Mouse (Mus musculus) liver, postnatal 0 days (tissue): ENCODE measurements around the gene Krr1. TPM values are rescaled to one million over a fixed set of nuclear protein-coding genes. Genes with fewer than 3 reads are reported as not detected.

Source experiments
- ATAC-seq: fragments of 200-750 bp; cut with Nextera tagmentation; 2 replicates; pipeline ENCODE4 v1.8.0; 2017; ENCODE audit warnings: mild to moderate bottlenecking, moderate library complexity
- DNase-seq: peaks from one replicate; pipeline ENCODE4 v3.0.0-alpha.2; 2016
- H3K27ac ChIP-seq: fragments of 300-500 bp; sonication (generic); 2 replicates; pipeline ENCODE4 v1.5.1; 2014; ENCODE audit warnings: antibody characterized with exemption, moderate library complexity, mild to moderate bottlenecking, low read depth
- H3K27me3 ChIP-seq: fragments of 300-500 bp; sonication (generic); 2 replicates; pipeline ENCODE4 v1.6.1; 2014; ENCODE audit warnings: low read length, control low read depth, mixed read lengths; ENCODE audit not compliant: insufficient read depth
- H3K36me3 ChIP-seq: fragments of 300-500 bp; sonication (generic); replicated peaks from 2 replicates; pipeline ENCODE4 v1.6.1; 2014; ENCODE audit warnings: mild to moderate bottlenecking, control low read depth, low read length, moderate library complexity, mixed read lengths; ENCODE audit not compliant: insufficient read depth
- H3K4me1 ChIP-seq: fragments of 300-500 bp; sonication (generic); 2 replicates; pipeline ENCODE4 v1.6.1; 2014; ENCODE audit warnings: antibody characterized with exemption, mild to moderate bottlenecking, control low read depth; ENCODE audit not compliant: insufficient read depth
- H3K4me2 ChIP-seq: fragments of 300-500 bp; sonication (generic); 2 replicates; pipeline ENCODE4 v1.6.1; 2014; ENCODE audit warnings: low read depth, mild to moderate bottlenecking, low read length, moderate library complexity, mixed read lengths
- H3K4me3 ChIP-seq: fragments of 300-500 bp; sonication (generic); 2 replicates; pipeline ENCODE4 v1.5.1; 2014; ENCODE audit warnings: low read depth, low read length
- H3K9ac ChIP-seq: fragments of 300-500 bp; sonication (generic); replicated peaks from 2 replicates; pipeline ENCODE4 v1.6.1; 2014; ENCODE audit warnings: mild to moderate bottlenecking, moderate library complexity
- H3K9me3 ChIP-seq: fragments of 300-500 bp; sonication (generic); 2 replicates; pipeline ENCODE4 v1.6.1; 2016; ENCODE audit warnings: mild to moderate bottlenecking, control low read depth, low read length, mixed read lengths
- CTCF ChIP-seq: sonication (generic); IDR thresholded peaks from 2 replicates; pipeline ENCODE4 v1.5.1; 2016; ENCODE audit warnings: antibody characterized with exemption, low read depth
- EP300 ChIP-seq: IDR thresholded peaks from 2 replicates; pipeline ENCODE4 v1.6.1; 2016; ENCODE audit warnings: antibody characterized with exemption, low read depth, mild to moderate bottlenecking
- WGBS: fragments of 180-500 bp; shearing (Covaris S2); extraction: QIAGEN DNeasy Blood & Tissue Kit; methylation state at CpG from one replicate; pipeline ENCODE4 v1.1.7; 2014; ENCODE audit not compliant: insufficient replicate concordance; 5-methylcytosine and 5-hydroxymethylcytosine counted together
- polyA plus RNA-seq: library from polyadenylated mRNA; unstranded; fragments of >200 nt; fragmentation: Nextera tagmentation; extraction: Ambion mirVana; gene quantifications from 2 replicates; pipeline ENCODE4 v1.2.1, GENCODE M21; 2015

The Krr1 gene
- polyA plus RNA-seq, 1 experiment from 2014 or later: 11.6 TPM

DNA sequence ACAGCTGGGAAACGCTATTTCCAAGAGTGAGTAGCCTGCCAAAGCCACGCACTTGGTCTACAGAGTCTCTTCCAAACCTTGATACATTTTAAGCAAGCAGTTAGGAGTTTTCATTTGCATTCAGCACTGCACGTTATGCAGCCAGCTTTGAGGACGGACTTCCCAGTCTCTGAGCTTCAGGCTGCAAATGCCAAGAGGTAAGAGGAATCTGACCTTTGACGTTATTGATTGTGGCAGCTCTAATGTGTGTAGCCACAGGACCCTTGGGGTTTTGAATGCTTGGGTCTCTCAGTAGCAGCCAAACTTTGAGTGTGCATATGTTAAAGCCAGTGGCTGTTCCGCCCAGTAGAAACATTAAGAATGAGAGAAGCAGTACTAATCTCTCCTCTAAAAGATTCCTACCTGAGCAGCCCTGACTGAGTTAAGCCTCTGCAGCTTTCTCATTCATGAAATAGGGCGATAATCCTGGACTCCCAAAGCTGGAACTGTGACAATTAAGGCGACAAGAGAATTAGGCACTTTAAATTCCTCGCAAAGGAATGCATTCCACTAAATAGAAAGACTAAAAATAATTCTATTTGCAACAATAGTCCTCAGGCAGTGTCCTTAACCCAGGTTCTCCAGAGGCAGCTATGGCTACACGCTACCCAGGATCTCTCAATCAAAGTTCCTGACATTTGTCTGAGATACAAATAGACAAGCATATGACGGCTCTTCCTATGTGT, 39.7 kb upstream of the Krr1 start:
- H3K36me3 ChIP-seq: no peaks in the 10 kb centered on the region
- WGBS: 60% methylated on average over 11 of the region's 11 CpGs
- no peak overlapping the region for H3K27ac ChIP-seq

DNA sequence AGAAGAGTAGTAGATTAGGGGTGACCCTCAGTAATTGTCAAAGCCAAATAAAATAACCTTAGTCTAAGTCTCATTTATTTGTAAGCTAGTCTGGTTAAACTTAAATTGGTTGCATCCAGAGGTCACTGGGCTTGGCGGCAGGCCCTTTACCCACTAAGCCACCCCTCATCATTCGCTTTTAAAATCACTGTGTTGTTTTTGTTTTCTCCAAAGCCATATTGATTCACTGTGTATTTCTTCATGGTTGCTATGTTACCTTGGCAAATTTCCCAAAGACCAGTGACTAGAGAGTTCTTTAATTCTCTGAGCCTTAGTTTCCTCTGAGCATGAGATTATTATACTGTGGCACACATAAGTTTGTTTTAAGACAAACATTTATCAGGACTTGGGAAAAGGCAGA, 37.3 kb upstream of the Krr1 start:
- TF ChIP-seq EP300 (no peak), CTCF (no peak)
- Histone ChIP-seq H3K4me1 (0 out of 2 replicates have a peak, but pooled peaks cover 4% of the 10 kb centered on the region), H3K36me3 (no peaks in the 10 kb centered on the region), H3K4me3 (no peak overlapping the region), H3K4me2 (no peak overlapping the region), H3K9me3 (no peaks in the 10 kb centered on the region), H3K9ac (no peak overlapping the region), H3K27ac (no peak overlapping the region), H3K27me3 (no peaks in the 10 kb centered on the region)
- WGBS: 64% methylated on average over 2 of the region's 2 CpGs
- ATAC-seq: no peak; the same call in 1 of the 2 replicates
- DNase-seq: no peak

More for the DNA sequence above, 39.7 kb upstream of the Krr1 start:
- no peak overlapping the region for H3K4me2 ChIP-seq
- H3K9ac ChIP-seq: no peak overlapping the region
- no peaks in the 10 kb centered on the region for H3K9me3 ChIP-seq
- no peak overlapping the region for H3K4me3 ChIP-seq
- ATAC-seq (no peak), DNase-seq (no peak)
- 0 out of 2 replicates have a peak, but pooled peaks cover 4% of the 10 kb centered on the region for H3K4me1 ChIP-seq
- H3K27me3 ChIP-seq: no peaks in the 10 kb centered on the region
- TF ChIP-seq CTCF: no peak
- TF ChIP-seq EP300: no peak

GRCm38 (mm10) chr10:111936021-111936420, 36.4 kb upstream of the Krr1 start:
- TF ChIP-seq EP300: no peak
- TF ChIP-seq CTCF: no peak
- DNase-seq (no peak), ATAC-seq (no peak)
- 0 out of 2 replicates have a peak, but pooled peaks cover 4% of the 10 kb centered on the region for H3K4me1 ChIP-seq
- H3K4me3 ChIP-seq: no peak overlapping the region
- H3K4me2 ChIP-seq: no peak overlapping the region
- H3K9ac ChIP-seq: no peak overlapping the region
- H3K9me3 ChIP-seq: no peaks in the 10 kb centered on the region
- no peak overlapping the region for H3K27ac ChIP-seq
- H3K36me3 ChIP-seq: no peaks in the 10 kb centered on the region
- 68% methylated on average over 4 of the region's 4 CpGs for WGBS
- H3K27me3 ChIP-seq: no peaks in the 10 kb centered on the region

DNA sequence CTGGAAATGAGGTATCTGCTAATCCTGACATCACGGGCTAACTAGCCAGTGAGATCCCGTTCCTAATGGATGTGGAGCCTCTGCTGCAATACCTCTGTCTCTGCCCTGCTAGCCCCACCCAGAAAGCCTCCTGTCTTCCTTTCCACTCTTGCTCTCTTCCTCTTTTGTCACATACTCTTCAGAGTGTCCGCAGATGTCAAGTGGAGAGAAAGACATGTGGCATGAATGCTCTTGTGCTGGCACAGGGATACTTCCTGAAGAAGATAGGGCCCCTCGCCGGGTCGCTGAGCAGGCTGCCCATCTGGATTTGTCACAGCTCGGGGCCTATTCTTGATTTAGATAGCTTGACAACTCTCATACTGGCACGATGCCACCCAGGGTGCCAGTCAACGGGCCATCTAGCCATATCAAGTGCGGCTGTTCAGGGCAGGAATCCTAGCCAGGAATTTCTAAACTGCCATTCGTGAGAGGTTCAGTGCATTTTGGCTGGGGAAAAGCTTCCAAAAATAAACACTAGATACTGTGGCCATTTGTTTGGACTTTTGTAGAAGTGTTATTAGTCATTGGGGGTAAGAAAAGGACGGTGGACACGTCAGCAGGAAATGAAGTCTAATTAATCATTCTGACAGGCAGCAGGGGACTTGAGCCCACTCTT, 35.8 kb upstream of the Krr1 start:
- TF ChIP-seq EP300 (no peak), CTCF (no peak)
- Histone ChIP-seq H3K27ac (no peak overlapping the region), H3K9me3 (no peaks in the 10 kb centered on the region), H3K4me2 (no peak overlapping the region), H3K4me3 (no peak overlapping the region), H3K4me1 (0 out of 2 replicates have a peak, but pooled peaks cover 4% of the 10 kb centered on the region), H3K9ac (no peak overlapping the region), H3K27me3 (no peaks in the 10 kb centered on the region), H3K36me3 (no peaks in the 10 kb centered on the region)
- 38% methylated on average over 13 of the region's 13 CpGs for WGBS
- no peak for DNase-seq
- ATAC-seq: 0 out of 2 replicates have a peak, but pooled peaks have one; percentile 12

DNA sequence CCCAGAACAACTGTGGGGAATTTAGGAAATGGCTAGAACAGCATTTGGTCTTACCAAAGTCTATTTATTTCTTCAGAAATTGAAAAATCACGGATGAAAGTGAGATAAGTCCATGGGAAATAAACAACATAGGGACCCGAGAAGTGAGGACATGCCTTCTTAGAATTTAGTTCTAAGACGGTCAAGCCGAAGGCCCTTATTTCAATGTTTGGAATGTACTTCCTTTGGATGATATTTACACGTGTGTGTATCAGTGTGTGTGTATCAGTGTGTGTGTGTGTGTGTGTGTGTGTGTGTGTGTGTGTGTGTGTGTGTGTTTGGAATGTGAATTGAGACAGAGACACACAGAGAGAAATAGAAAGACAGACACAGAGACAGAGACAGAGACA, 35.3 kb upstream of the Krr1 start:
- Histone ChIP-seq H3K4me3 (no peak overlapping the region), H3K9me3 (no peaks in the 10 kb centered on the region), H3K4me2 (no peak overlapping the region), H3K9ac (no peak overlapping the region), H3K36me3 (no peaks in the 10 kb centered on the region), H3K27me3 (no peaks in the 10 kb centered on the region), H3K27ac (peak overlapping the region; percentile 45; the same call in 1 of the 2 replicates), H3K4me1 (0 out of 2 replicates have a peak, but pooled peaks cover 4% of the 10 kb centered on the region)
- WGBS: 67% methylated on average over 5 of the region's 5 CpGs
- DNase-seq (no peak), ATAC-seq (no peak)
- TF ChIP-seq CTCF (no peak), EP300 (no peak)

- no peak overlapping the region for H3K4me3 ChIP-seq
- ATAC-seq (peak; percentile 71), DNase-seq (no peak)
- H3K27ac ChIP-seq: no peak overlapping the region
- no peak overlapping the region for H3K9ac ChIP-seq
- no peaks in the 10 kb centered on the region for H3K36me3 ChIP-seq
- H3K4me2 ChIP-seq: no peak overlapping the region
- no peaks in the 10 kb centered on the region for H3K27me3 ChIP-seq
- TF ChIP-seq EP300 (no peak), CTCF (no peak)
- H3K9me3 ChIP-seq: no peaks in the 10 kb centered on the region
- no peaks in the 10 kb centered on the region for H3K4me1 ChIP-seq
- WGBS: 68% methylated on average over 7 of the region's 7 CpGs
These were observed 29.4 kb upstream of the Krr1 start for GRCm38 (mm10) chr10:111943026-111943425.
